Mouse (Mus musculus) intestine, postnatal 0 days (tissue): ENCODE measurements at regions not wholly inside any gene's neighbourhood (a gene's known extent, or its start where the extent isn't known, plus 50 kb on each side); places are given as distances from the start of the nearest gene placed in this dataset.

Experiments used
- ATAC-seq: fragments of 200-750 bp; cut with Nextera tagmentation; 2 replicates; pipeline ENCODE4 v1.8.0; 2017; ENCODE audit warnings: mild to moderate bottlenecking, moderate TSS enrichment, moderate library complexity
- H3K27ac ChIP-seq: fragments of 300-500 bp; sonication (generic); 2 replicates; pipeline ENCODE4 v1.5.1; 2014; ENCODE audit warnings: mild to moderate bottlenecking, low read depth, low read length, moderate library complexity
- H3K27me3 ChIP-seq: fragments of 300-500 bp; sonication (generic); replicated peaks from 2 replicates; pipeline ENCODE4 v1.6.1; 2014; ENCODE audit warnings: low read length, mixed read lengths; ENCODE audit not compliant: control insufficient read depth, insufficient read depth
- H3K36me3 ChIP-seq: fragments of 300-500 bp; sonication (generic); 2 replicates; pipeline ENCODE4 v1.6.1; 2014; ENCODE audit warnings: mild to moderate bottlenecking, moderate library complexity; ENCODE audit not compliant: control insufficient read depth, insufficient read depth
- H3K4me1 ChIP-seq: fragments of 300-500 bp; sonication (generic); replicated peaks from 2 replicates; pipeline ENCODE4 v1.6.1; 2014; ENCODE audit warnings: antibody characterized with exemption, low read length, mixed read lengths; ENCODE audit not compliant: control insufficient read depth, insufficient read depth
- H3K4me2 ChIP-seq: fragments of 300-500 bp; sonication (generic); replicated peaks from 2 replicates; pipeline ENCODE4 v1.6.1; 2014; ENCODE audit warnings: low read depth, mild to moderate bottlenecking, moderate library complexity
- H3K4me3 ChIP-seq: fragments of 300-500 bp; sonication (generic); 2 replicates; pipeline ENCODE4 v1.5.1; 2014; ENCODE audit warnings: low read depth, low read length
- H3K9ac ChIP-seq: fragments of 300-500 bp; sonication (generic); 2 replicates; pipeline ENCODE4 v1.6.1; 2014; ENCODE audit warnings: mild to moderate bottlenecking, low read depth, low read length
- H3K9me3 ChIP-seq: fragments of 300-500 bp; sonication (generic); 2 replicates; pipeline ENCODE4 v1.6.1; 2016; ENCODE audit warnings: mixed run types; ENCODE audit not compliant: control insufficient read depth
- CTCF ChIP-seq: sonication (generic); IDR thresholded peaks from 2 replicates; pipeline ENCODE4 v1.5.1; 2016; ENCODE audit warnings: low read depth, mild to moderate bottlenecking, control low read depth, antibody characterized with exemption, moderate library complexity
- WGBS: fragments of 180-500 bp; shearing (Covaris S2); extraction: QIAGEN DNeasy Blood & Tissue Kit; methylation state at CpG from one replicate; pipeline ENCODE4 v1.1.7; 2014; 5-methylcytosine and 5-hydroxymethylcytosine counted together

- TF ChIP-seq CTCF: no peak
- WGBS: 59% methylated on average over 8 of the region's 8 CpGs
Observed at GRCm38 (mm10) chr3:52176108-52176507, 71.2 kb upstream of the Maml3 start.

GRCm38 (mm10) chr3:52178851-52179250 lies 74.0 kb upstream of the Maml3 start:
- Histone ChIP-seq H3K4me3 (no peak overlapping the region), H3K9ac (no peak overlapping the region), H3K4me2 (no peak overlapping the region), H3K9me3 (no peaks in the 10 kb centered on the region), H3K4me1 (no peaks in the 10 kb centered on the region), H3K27ac (no peak overlapping the region), H3K36me3 (no peaks in the 10 kb centered on the region), H3K27me3 (no peaks in the 10 kb centered on the region)
- TF ChIP-seq CTCF: no peak
- no peak for ATAC-seq
- WGBS: 70% methylated on average over 9 of the region's 9 CpGs

More at GRCm38 (mm10) chr3:52176108-52176507, 71.2 kb upstream of the Maml3 start:
- no peaks in the 10 kb centered on the region for H3K36me3 ChIP-seq
- H3K9ac ChIP-seq: no peak overlapping the region
- no peak overlapping the region for H3K4me3 ChIP-seq
- no peaks in the 10 kb centered on the region for H3K4me1 ChIP-seq
- no peak overlapping the region for H3K4me2 ChIP-seq
- H3K27me3 ChIP-seq: no peaks in the 10 kb centered on the region
- no peaks in the 10 kb centered on the region for H3K9me3 ChIP-seq
- ATAC-seq: no peak
- no peak overlapping the region for H3K27ac ChIP-seq

- WGBS: 16% methylated on average over 12 of the region's 12 CpGs
- H3K27me3 ChIP-seq: no peaks in the 10 kb centered on the region
- H3K9me3 ChIP-seq: no peaks in the 10 kb centered on the region
- H3K4me2 ChIP-seq: peak overlapping the region; percentile 18; the same call in 1 of the 2 replicates
- ATAC-seq: peak; percentile 25; the same call in 1 of the 2 replicates
- H3K4me1 ChIP-seq: no peaks in the 10 kb centered on the region
- peak overlapping the region; percentile 57 for H3K27ac ChIP-seq
- no peak overlapping the region for H3K9ac ChIP-seq
- no peak overlapping the region for H3K4me3 ChIP-seq
- no peak for TF ChIP-seq CTCF
- no peaks in the 10 kb centered on the region for H3K36me3 ChIP-seq
Observed at GRCm38 (mm10) chr3:52179686-52180085, 74.8 kb upstream of the Maml3 start.

- no peaks in the 10 kb centered on the region for H3K36me3 ChIP-seq
- 52% methylated on average over 8 of the region's 8 CpGs for whole genome bisulfite sequencing
- peak overlapping the region; percentile 57 for H3K27ac ChIP-seq
- no peak for ATAC-seq
- no peaks in the 10 kb centered on the region for H3K4me1 ChIP-seq
- H3K4me3 ChIP-seq: no peak overlapping the region
- no peak overlapping the region for H3K4me2 ChIP-seq
- no peaks in the 10 kb centered on the region for H3K27me3 ChIP-seq
- no peak overlapping the region for H3K9ac ChIP-seq
- H3K9me3 ChIP-seq: no peaks in the 10 kb centered on the region
- TF ChIP-seq CTCF: no peak
Observed at GRCm38 (mm10) chr3:52180306-52180705, 75.4 kb upstream of the Maml3 start.

GRCm38 (mm10) chr3:52180785-52181184 lies 75.9 kb upstream of the Maml3 start:
- no peak overlapping the region for H3K4me3 ChIP-seq
- WGBS: 26% methylated on average over 10 of the region's 10 CpGs
- H3K36me3 ChIP-seq: no peaks in the 10 kb centered on the region
- ATAC-seq: peak; percentile 69
- H3K4me1 ChIP-seq: no peaks in the 10 kb centered on the region
- H3K4me2 ChIP-seq: no peak overlapping the region
- no peaks in the 10 kb centered on the region for H3K9me3 ChIP-seq
- H3K9ac ChIP-seq: no peak overlapping the region
- H3K27me3 ChIP-seq: no peaks in the 10 kb centered on the region
- no peak for TF ChIP-seq CTCF
- peak overlapping the region; percentile 57 for H3K27ac ChIP-seq

- H3K27me3 ChIP-seq: no peaks in the 10 kb centered on the region
- H3K27ac ChIP-seq: no peak overlapping the region
- H3K9ac ChIP-seq: no peak overlapping the region
- ATAC-seq: no peak
- no peaks in the 10 kb centered on the region for H3K4me1 ChIP-seq
- H3K36me3 ChIP-seq: no peaks in the 10 kb centered on the region
- no peaks in the 10 kb centered on the region for H3K9me3 ChIP-seq
- H3K4me3 ChIP-seq: no peak overlapping the region
- H3K4me2 ChIP-seq: no peak overlapping the region
- peak; percentile 37 for TF ChIP-seq CTCF
- WGBS: 88% methylated on average over 9 of the region's 9 CpGs
Observed at GRCm38 (mm10) chr3:52181326-52182101, 76.6 kb upstream of the Maml3 start.
